Mouse (Mus musculus): ENCODE measurements around the gene Wnk2.

Wnk2 gene

GRCm38 (mm10) chr13:49133125-49133524, 14.7 kb downstream of the Wnk2 start:
- no peak for TF ChIP-seq GATA4 (IDR thresholded peaks at IDR 0.05; ENCODE audit: insufficient replicate concordance, low read length)

- no peak for TF ChIP-seq GATA4 (IDR thresholded peaks at IDR 0.05; ENCODE audit: insufficient replicate concordance, low read length)
These were observed 15.7 kb downstream of the Wnk2 start for GRCm38 (mm10) chr13:49131946-49132687.

GRCm38 (mm10) chr13:49131342-49131855, 16.4 kb downstream of the Wnk2 start:
- no peak for TF ChIP-seq GATA4 (IDR thresholded peaks at IDR 0.05; ENCODE audit: insufficient replicate concordance, low read length)

- no peak for TF ChIP-seq GATA4 (IDR thresholded peaks at IDR 0.05; ENCODE audit: insufficient replicate concordance, low read length)
These were observed 18.0 kb downstream of the Wnk2 start for GRCm38 (mm10) chr13:49129845-49130244.

- no peak for TF ChIP-seq GATA4 (IDR thresholded peaks at IDR 0.05; ENCODE audit: insufficient replicate concordance, low read length)
These were observed 18.7 kb downstream of the Wnk2 start for GRCm38 (mm10) chr13:49129154-49129553.

GRCm38 (mm10) chr13:49127844-49128631, 19.8 kb downstream of the Wnk2 start:
- TF ChIP-seq GATA4 (IDR thresholded peaks at IDR 0.05; ENCODE audit: insufficient replicate concordance, low read length): no peak

- no peak for TF ChIP-seq GATA4 (IDR thresholded peaks at IDR 0.05; ENCODE audit: insufficient replicate concordance, low read length)
These were observed 25.7 kb downstream of the Wnk2 start for GRCm38 (mm10) chr13:49122106-49122505.

- no peak for TF ChIP-seq GATA4 (IDR thresholded peaks at IDR 0.05; ENCODE audit: insufficient replicate concordance, low read length)
These were observed 30.3 kb downstream of the Wnk2 start for GRCm38 (mm10) chr13:49117563-49117962.

GRCm38 (mm10) chr13:49114921-49115320, 32.9 kb downstream of the Wnk2 start:
- no peak for TF ChIP-seq GATA4 (IDR thresholded peaks at IDR 0.05; ENCODE audit: insufficient replicate concordance, low read length)

GRCm38 (mm10) chr13:49114116-49114515, 33.7 kb downstream of the Wnk2 start:
- TF ChIP-seq GATA4 (IDR thresholded peaks at IDR 0.05; ENCODE audit: insufficient replicate concordance, low read length): no peak

- no peak for TF ChIP-seq GATA4 (IDR thresholded peaks at IDR 0.05; ENCODE audit: insufficient replicate concordance, low read length)
These were observed 34.5 kb downstream of the Wnk2 start for GRCm38 (mm10) chr13:49113345-49113744.

- no peak for TF ChIP-seq GATA4 (IDR thresholded peaks at IDR 0.05; ENCODE audit: insufficient replicate concordance, low read length)
These were observed 35.2 kb downstream of the Wnk2 start for GRCm38 (mm10) chr13:49112652-49113051.

- TF ChIP-seq GATA4 (IDR thresholded peaks at IDR 0.05; ENCODE audit: insufficient replicate concordance, low read length): no peak
These were observed 38.1 kb downstream of the Wnk2 start for GRCm38 (mm10) chr13:49109665-49110064.

- TF ChIP-seq GATA4 (IDR thresholded peaks at IDR 0.05; ENCODE audit: insufficient replicate concordance, low read length): no peak
These were observed 39.5 kb downstream of the Wnk2 start for GRCm38 (mm10) chr13:49108119-49108846.

GRCm38 (mm10) chr13:49103913-49104312, 43.9 kb downstream of the Wnk2 start:
- TF ChIP-seq GATA4 (IDR thresholded peaks at IDR 0.05; ENCODE audit: insufficient replicate concordance, low read length): no peak
